Mouse (Mus musculus): ENCODE data around the gene Abi3. TPM values are rescaled to one million over a fixed set of nuclear protein-coding genes. Genes with fewer than 3 reads are reported as not detected.

The Abi3 gene
- polyA plus RNA-seq, 1 experiment from 2014 or later, result 8.1 TPM

- Histone ChIP-seq H3K4me2 (replicated peaks; ENCODE audit: low read depth) (0 out of 2 replicates have a peak overlapping the region, but pooled peaks have one; percentile 37), H3K27me3 (replicated peaks; ENCODE audit: control insufficient read depth, insufficient read depth, low read length) (peaks cover 37% of the 10 kb centered on the region), H3K4me3 (ENCODE audit: low read depth, low read length) (no peak overlapping the region), H3K36me3 (ENCODE audit: control insufficient read depth, insufficient read depth) (peaks cover 7% of the 10 kb centered on the region; the same call in 1 of the 2 replicates), H3K4me1 (replicated peaks; ENCODE audit: control insufficient read depth, insufficient read depth, low read length) (0 out of 2 replicates have a peak, but pooled peaks cover 3% of the 10 kb centered on the region), H3K9ac (ENCODE audit: low read depth, low read length) (no peak overlapping the region), H3K27ac (ENCODE audit: low read depth, low read length) (no peak overlapping the region; the same call in 1 of the 2 replicates), H3K9me3 (ENCODE audit: control insufficient read depth) (no peaks in the 10 kb centered on the region)
- ATAC-seq, result no peak
- WGBS, result 16% methylated on average over 3 of the region's 3 CpGs
- peak; percentile 83 for TF ChIP-seq CTCF (IDR thresholded peaks at IDR 0.05; ENCODE audit: low read depth)
These were observed 14.7 kb downstream of the Abi3 start for GRCm38 (mm10) chr11:95827464-95828085.

GRCm38 (mm10) chr11:95827168-95827447 is 15.2 kb downstream of the Abi3 start:
- no peak for TF ChIP-seq CTCF (IDR thresholded peaks at IDR 0.05; ENCODE audit: low read depth)
- H3K27ac ChIP-seq (ENCODE audit: low read depth, low read length), result no peak overlapping the region; the same call in 1 of the 2 replicates
- H3K27me3 ChIP-seq (replicated peaks; ENCODE audit: control insufficient read depth, insufficient read depth, low read length), result peaks cover 32% of the 10 kb centered on the region
- H3K36me3 ChIP-seq (ENCODE audit: control insufficient read depth, insufficient read depth), result peaks cover 3% of the 10 kb centered on the region; the same call in 1 of the 2 replicates
- 14% methylated on average over 3 of the region's 3 CpGs for WGBS
- H3K4me3 ChIP-seq (ENCODE audit: low read depth, low read length), result no peak overlapping the region
- H3K9ac ChIP-seq (ENCODE audit: low read depth, low read length), result no peak overlapping the region
- H3K9me3 ChIP-seq (ENCODE audit: control insufficient read depth), result no peaks in the 10 kb centered on the region
- 0 out of 2 replicates have a peak, but pooled peaks cover 3% of the 10 kb centered on the region for H3K4me1 ChIP-seq (replicated peaks; ENCODE audit: control insufficient read depth, insufficient read depth, low read length)
- no peak for ATAC-seq
- H3K4me2 ChIP-seq (replicated peaks; ENCODE audit: low read depth), result 0 out of 2 replicates have a peak overlapping the region, but pooled peaks have one; percentile 37

- WGBS, result 42% methylated on average over 6 of the region's 6 CpGs
- Histone ChIP-seq H3K4me3 (ENCODE audit: low read depth, low read length) (no peak overlapping the region), H3K4me2 (replicated peaks; ENCODE audit: low read depth) (0 out of 2 replicates have a peak overlapping the region, but pooled peaks have one; percentile 37), H3K9ac (ENCODE audit: low read depth, low read length) (no peak overlapping the region), H3K27ac (ENCODE audit: low read depth, low read length) (no peak overlapping the region; the same call in 1 of the 2 replicates), H3K4me1 (replicated peaks; ENCODE audit: control insufficient read depth, insufficient read depth, low read length) (0 out of 2 replicates have a peak, but pooled peaks cover 3% of the 10 kb centered on the region), H3K27me3 (replicated peaks; ENCODE audit: control insufficient read depth, insufficient read depth, low read length) (peaks cover 28% of the 10 kb centered on the region), H3K9me3 (ENCODE audit: control insufficient read depth) (no peaks in the 10 kb centered on the region), H3K36me3 (ENCODE audit: control insufficient read depth, insufficient read depth) (no peaks in the 10 kb centered on the region)
- TF ChIP-seq CTCF (IDR thresholded peaks at IDR 0.05; ENCODE audit: low read depth), result no peak
- ATAC-seq, result no peak
These were observed 15.7 kb downstream of the Abi3 start for GRCm38 (mm10) chr11:95826317-95827167.

- Histone ChIP-seq H3K9ac (ENCODE audit: low read depth, low read length) (no peak overlapping the region), H3K4me3 (ENCODE audit: low read depth, low read length) (no peak overlapping the region), H3K36me3 (ENCODE audit: control insufficient read depth, insufficient read depth) (no peaks in the 10 kb centered on the region), H3K27ac (ENCODE audit: low read depth, low read length) (no peak overlapping the region), H3K27me3 (replicated peaks; ENCODE audit: control insufficient read depth, insufficient read depth, low read length) (peaks cover 19% of the 10 kb centered on the region), H3K4me2 (replicated peaks; ENCODE audit: low read depth) (peak overlapping the region; percentile 6; the same call in 1 of the 2 replicates), H3K4me1 (replicated peaks; ENCODE audit: control insufficient read depth, insufficient read depth, low read length) (0 out of 2 replicates have a peak, but pooled peaks cover 3% of the 10 kb centered on the region), H3K9me3 (ENCODE audit: control insufficient read depth) (no peaks in the 10 kb centered on the region)
- no peak for ATAC-seq
- WGBS, result 60% methylated on average over 3 of the region's 3 CpGs
- no peak for TF ChIP-seq CTCF (IDR thresholded peaks at IDR 0.05; ENCODE audit: low read depth)
These were observed 16.7 kb downstream of the Abi3 start for GRCm38 (mm10) chr11:95825625-95826024.

GRCm38 (mm10) chr11:95824877-95825243 is 17.4 kb downstream of the Abi3 start:
- 0 out of 2 replicates have a peak, but pooled peaks cover 3% of the 10 kb centered on the region for H3K4me1 ChIP-seq (replicated peaks; ENCODE audit: control insufficient read depth, insufficient read depth, low read length)
- WGBS, result 8% methylated on average over 11 of the region's 11 CpGs
- H3K9ac ChIP-seq (ENCODE audit: low read depth, low read length), result peak overlapping the region; percentile 78
- no peaks in the 10 kb centered on the region for H3K9me3 ChIP-seq (ENCODE audit: control insufficient read depth)
- H3K4me3 ChIP-seq (ENCODE audit: low read depth, low read length), result peak overlapping the region; percentile 56
- no peaks in the 10 kb centered on the region for H3K36me3 ChIP-seq (ENCODE audit: control insufficient read depth, insufficient read depth)
- TF ChIP-seq CTCF (IDR thresholded peaks at IDR 0.05; ENCODE audit: low read depth), result no peak
- H3K4me2 ChIP-seq (replicated peaks; ENCODE audit: low read depth), result peak overlapping the region; percentile 94
- H3K27ac ChIP-seq (ENCODE audit: low read depth, low read length), result no peak overlapping the region
- H3K27me3 ChIP-seq (replicated peaks; ENCODE audit: control insufficient read depth, insufficient read depth, low read length), result peaks cover 11% of the 10 kb centered on the region
- no peak for ATAC-seq

Data from intestine, postnatal 0 days (tissue).